Mouse (Mus musculus): ENCODE measurements around the gene Selenow.
"Not testable (repeated sequence)": the region's sequence is repeated elsewhere in the genome, so short reads cannot be mapped to it uniquely, and the experiment has no call there.

Selenow gene

DNA sequence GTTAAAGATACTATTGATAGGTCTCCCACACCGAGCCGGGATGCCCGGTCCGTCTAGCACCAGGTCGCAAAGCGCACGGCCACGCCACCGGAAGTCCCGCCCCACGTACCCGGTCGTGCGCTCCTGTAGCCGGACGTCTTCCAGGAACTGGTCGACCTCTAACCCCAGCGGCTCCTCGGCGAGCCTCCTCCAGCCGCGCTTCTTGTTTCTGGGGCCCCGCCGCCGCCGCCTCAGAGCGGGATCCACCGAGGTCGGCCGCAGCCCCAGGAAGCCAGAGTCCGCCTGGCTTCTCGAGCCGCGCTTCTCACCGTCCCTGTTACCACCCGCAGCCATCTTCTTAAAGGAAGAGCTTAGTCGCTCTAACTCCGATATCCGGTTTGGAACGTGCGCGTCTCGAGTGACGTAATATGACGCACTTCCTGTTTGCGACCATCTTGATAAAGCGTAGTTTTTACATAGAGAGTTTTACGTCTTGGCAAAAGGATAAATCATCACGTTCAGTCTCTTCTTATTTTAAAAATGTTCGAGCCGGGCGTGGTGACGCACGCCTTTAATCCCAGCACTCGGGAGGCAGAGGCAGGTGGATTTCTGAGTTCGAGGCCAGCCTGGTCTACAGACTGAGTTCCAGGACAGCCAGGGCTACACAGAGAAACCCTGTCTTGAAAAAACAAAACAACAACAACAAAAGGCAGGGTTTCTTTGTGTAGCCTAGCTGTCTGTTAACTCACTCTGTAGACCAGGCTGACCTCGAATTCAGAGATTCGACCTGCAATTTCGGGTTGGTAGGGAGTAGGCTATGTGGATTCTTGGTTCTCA is 23.7 kb upstream of the Selenow start, which contains the start of gene Nop53:
Nop53 (minus strand) TSS at position 354 of the 816 bp plus-strand sequence.
- peak; percentile 98 for DNase-seq

DNA sequence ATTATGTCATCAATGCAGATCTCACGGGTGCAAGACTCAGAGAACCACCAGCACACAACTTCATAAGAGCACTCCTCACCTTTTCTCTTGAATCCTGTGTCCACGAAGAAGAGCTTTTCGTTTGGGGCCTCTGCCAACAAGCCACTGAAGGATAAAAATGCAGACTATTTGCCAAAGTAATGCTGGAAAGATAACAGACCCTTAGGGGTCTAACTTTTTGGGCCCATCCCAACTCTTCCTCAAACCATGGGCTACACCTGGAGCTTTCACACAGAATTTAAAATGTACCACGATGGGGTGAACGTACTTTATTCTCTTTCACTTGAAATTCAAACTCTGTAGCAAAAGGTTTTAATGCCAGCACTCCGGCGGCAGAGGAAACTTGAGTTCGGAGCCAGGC is 23.0 kb upstream of the Selenow start:
- DNase-seq = no peak

DNA sequence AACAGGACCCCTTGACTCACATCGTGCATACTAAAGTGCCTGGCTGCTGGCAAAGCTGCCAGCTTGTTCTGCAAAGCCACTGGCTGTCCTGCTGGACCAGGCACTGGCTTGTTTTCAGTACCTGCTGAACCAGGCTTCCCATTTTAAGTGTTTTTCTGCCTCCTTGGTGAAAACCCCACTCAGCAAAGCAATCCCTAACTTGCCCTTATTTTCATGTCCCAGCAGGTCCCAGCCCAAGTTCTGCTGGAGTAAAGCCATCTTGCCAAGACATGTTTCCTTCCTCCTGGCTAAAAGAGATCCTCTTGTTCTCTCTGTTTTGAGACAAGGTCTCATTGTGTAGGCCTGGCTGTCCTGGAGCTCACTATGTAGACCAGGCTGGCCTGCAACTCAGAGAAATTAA is 22.1 kb upstream of the Selenow start:
- no peak for DNase-seq

- DNase-seq = no peak
Measured at GRCm38 (mm10) chr7:15938621-15939020, 16.4 kb upstream of the Selenow start.

DNA sequence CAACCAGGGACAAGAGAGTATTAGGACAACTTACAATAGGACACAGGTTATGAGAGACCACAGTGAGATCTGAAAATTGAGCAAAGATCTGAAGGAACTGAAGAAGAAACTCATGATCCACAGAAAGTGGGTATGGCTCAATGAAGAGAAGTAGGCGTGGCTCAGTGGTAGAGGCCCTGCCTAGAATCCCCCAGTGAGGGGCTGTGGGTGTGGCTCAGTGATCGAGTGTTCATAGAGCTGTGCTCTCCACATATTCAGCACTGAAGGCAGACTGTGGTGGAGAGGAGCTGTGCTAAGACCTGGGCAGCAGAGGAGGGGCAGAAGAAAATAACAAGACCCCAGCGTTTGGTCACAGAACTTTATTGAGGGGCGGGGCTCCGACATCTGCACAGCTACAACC is 15.3 kb upstream of the Selenow start:
- no peak for DNase-seq

GRCm38 (mm10) chr7:15933437-15934359 is 11.5 kb upstream of the Selenow start:
- DNase-seq = peak; percentile 43

GRCm38 (mm10) chr7:15931635-15932034 is 9.4 kb upstream of the Selenow start:
- no peak for DNase-seq

GRCm38 (mm10) chr7:15930543-15930942 is 8.3 kb upstream of the Selenow start:
- no peak for DNase-seq

GRCm38 (mm10) chr7:15929910-15930309 is 7.7 kb upstream of the Selenow start:
- DNase-seq = peak; percentile 76

DNA sequence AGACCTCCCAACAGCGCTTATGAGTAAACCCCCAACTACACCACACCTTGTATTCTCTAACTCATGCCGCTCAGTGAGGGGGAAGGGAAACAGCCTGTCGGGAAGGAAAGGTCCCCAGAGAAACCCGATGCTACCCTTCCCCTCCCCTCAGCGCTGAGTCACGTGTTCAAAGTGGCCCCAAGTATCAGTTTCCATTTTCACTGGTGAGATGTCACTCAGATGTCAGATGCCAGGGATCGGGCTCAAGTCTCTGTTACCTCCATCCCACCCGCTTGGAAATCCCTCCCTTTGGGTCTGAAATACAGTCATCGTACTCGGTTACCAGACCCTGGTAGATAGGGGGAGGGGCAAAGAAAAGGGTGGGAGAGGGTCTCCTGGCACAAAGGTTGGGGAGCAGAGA is 406 bp downstream of the Selenow start:
- peak; percentile 60 for DNase-seq

DNA sequence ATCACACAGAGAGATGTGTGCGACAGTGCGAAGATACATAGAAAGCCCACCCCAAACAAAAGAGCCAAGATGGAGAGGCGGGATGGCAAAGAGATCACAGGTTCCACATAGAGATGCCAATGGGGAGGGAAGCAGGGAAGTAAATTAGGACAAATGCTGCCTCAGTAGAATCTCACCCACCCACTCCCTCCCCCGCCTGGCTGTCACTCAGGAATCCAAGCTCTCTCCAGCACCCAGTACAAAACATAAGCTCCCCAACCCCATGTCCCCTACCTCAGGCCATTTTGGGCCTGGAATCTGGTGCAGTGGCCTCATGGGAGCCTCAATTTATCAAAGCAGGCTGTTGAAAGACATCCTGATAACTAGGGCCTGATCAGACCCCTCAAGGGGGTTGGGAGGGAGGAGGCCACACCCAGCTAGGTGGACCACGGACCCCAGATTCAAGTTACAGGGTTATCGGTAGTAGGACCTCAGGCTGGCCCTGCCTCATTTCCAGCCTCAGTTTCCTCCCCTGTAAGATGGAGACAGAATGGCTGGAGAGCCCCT is 1.5 kb downstream of the Selenow start:
- DNase-seq = no peak

DNA sequence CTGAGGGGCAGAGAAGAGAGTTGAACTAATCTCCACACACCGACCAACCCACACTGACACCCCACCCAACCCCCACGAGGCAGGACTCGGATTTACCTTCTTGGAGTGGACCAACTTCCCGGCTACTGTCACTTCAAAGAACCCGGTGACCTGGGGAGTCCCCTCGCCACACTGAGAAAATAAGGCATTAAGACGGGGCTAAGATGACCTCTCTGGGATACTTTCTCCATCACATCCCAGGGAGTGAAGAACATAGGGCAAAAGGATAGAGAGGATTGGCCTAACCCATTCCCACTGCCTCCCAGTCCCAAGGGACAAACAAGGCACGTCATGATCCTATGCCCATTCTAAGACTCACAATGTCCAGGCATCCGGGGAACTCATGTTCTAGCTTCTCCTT is 2.3 kb downstream of the Selenow start:
- DNase-seq = no peak

GRCm38 (mm10) chr7:15918371-15918770 is 3.8 kb downstream of the Selenow start:
- DNase-seq = no peak

- no peak for DNase-seq
Measured at GRCm38 (mm10) chr7:15916996-15917395, 5.2 kb downstream of the Selenow start.

DNA sequence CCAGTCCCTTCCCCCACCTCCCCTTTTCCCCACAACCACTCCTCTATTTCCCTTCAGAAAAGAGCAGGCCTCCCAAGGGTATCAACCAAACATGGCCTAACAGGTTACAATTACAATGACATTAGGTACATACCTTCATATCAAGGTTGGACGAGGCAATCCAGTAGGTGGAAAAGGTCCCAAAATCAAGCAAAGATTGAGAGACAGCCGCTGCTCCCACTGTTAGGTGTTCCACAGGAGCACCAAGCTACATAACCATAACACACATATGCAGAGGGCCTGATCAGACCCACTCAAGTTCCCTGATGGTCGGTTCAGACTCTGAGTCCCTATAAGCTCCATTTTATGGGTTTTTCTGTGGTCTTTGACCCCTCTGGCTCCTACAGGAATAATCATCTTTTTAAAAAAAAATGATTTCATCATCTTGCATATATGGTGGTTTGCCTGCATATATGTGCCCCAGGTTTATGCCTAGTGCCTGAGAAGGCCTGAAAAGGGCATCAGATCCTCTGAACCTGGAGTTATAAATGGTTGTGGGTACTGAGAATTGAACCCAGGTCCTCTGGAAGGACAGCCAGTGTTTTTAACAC is 6.0 kb downstream of the Selenow start:
- no peak for DNase-seq

- DNase-seq = not testable (repeated sequence)
Measured at GRCm38 (mm10) chr7:15915695-15916094, 6.5 kb downstream of the Selenow start.

DNA sequence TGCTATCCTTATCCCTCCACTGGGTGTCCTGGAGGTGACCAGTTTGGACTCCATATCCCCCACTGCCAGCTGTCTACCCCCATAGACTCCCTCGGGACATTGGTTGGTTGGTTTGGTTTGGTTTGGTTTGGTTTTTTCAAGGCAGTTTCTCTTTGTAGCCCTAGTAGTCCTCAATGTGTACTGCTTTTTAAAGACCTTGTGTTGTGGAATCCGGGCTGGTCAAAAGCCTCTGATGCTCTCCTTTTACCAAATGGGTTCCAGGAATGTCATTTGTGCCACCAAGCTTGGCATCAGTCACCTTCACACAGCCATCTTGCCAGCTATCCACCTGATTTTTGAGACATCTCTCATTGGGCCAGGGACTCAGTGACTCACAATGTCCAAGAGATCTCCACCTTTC is 7.5 kb downstream of the Selenow start:
- DNase-seq = no peak

DNA sequence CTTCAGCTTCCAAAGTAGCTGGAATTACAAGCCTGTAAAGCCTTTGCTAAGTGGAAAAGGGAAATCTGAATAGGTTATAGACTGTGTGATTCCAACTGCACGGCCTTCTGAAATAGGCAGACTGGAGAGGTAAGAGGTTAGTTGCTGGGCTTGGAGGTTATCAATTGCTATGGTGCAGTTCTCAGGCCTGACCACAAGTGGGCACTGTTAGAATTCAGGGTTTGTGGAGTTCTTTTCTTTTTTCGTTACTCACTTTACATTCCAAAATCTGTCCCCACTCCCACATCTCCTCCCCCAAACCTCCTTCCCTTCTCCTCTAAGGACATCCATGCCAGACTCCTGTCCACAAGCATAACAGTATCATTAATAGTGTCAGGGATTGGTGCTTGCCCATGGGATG is 8.0 kb downstream of the Selenow start:
- peak; percentile 52 for DNase-seq

GRCm38 (mm10) chr7:15912183-15912582 is 10.0 kb downstream of the Selenow start:
- DNase-seq = peak; percentile 81

GRCm38 (mm10) chr7:15910521-15910920 is 11.7 kb downstream of the Selenow start:
- no peak for DNase-seq

DNA sequence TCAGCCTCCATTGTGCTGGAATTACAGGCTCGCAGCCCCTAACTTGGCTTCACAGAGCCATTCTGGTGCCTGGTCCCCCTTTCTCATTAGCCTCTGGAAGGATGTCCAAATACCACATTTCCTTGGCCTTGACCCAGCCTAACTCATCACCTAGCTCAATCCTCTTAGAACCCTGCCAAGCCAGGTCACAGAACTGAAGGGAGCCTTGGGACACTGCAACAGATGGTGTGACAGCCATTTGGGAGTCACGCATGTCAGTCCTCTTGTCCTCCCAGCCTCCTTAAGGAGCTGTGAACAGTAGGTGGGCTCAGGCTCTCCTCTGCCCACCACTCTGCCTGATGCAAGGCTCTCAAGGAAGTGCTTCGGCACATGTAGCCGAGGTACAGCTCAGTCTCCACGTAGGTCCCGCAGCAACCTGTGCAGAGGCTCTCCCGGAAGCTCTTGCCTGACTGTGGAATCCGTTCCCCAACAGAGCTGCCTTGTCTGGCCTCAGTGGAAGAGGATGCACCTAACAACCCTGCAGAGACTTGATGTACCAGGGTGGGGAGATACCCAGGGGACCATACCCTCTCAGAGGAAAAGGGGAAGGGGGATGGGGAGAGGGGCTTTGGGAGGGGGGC is 14.1 kb downstream of the Selenow start:
- DNase-seq = no peak

DNA sequence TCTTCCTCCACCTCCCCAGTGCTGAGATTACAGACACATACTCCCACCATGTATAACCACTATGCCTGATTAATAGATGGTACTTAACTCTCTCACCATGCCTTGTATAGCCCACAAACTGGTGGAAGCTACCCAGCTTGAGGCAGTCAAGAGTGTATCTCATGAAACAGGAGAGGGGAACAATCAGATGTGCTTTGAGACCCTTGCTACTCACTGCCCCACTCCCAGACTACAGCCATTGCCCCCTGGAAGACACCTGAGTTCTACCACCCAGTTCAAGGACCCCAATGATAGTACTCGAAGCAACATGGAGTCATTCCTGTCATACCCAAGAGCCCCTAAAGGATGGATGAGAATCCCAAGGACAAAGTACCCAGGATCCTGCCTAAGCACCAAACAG is 15.6 kb downstream of the Selenow start:
- DNase-seq = no peak

- no peak for DNase-seq
Measured at GRCm38 (mm10) chr7:15905861-15906260, 16.3 kb downstream of the Selenow start.

Measured in lung, postnatal 36 days (tissue).